Mouse (Mus musculus) adrenal gland, adult 18-20 months (tissue): ENCODE measurements around the gene Lrrc4c. TPM values are rescaled to one million over a fixed set of nuclear protein-coding genes. Genes with fewer than 3 reads are reported as not detected.

Experiments
- DNase-seq, 2 experiments: peaks; one replicate each; pipeline ENCODE4 v3.0.0; 2021 to 2022; ENCODE audit warnings: low spot score in 2 of 2
- long read RNA-seq, 2 experiments: library from polyadenylated mRNA; stranded (forward); transcript quantifications; one replicate each; pipeline ENCODE4 v2.0.0; 2021
- total RNA-seq, 2 experiments: library from RNA; stranded (reverse); gene quantifications; 1 replicate in 1 of 2; 2 replicates in 1 of 2; pipeline ENCODE4 v1.2.3; 2021

Lrrc4c gene
- 1 to 10 TPM; 3.5 to 4.4 TPM for total RNA-seq
- long read RNA-seq, experiment 1, transcript Lrrc4c-201 (3 exons, 3,492 nt), result major isoform, 6 of 6 reads
- long read RNA-seq, experiment 1, partial matches to known transcripts, result 0 of 6 reads
- long read RNA-seq, experiment 1, other reads (novel, unspliced or antisense), result 0 of 6 reads
- long read RNA-seq, experiment 2, partial matches to known transcripts, result 0 of 5 reads
- long read RNA-seq, experiment 2, other reads (novel, unspliced or antisense), result 2 of 5 reads

GRCm38 (mm10) chr2:96317387-96318299 lies at the start of gene Lrrc4c:
Gene Lrrc4c (plus strand): TSS chr2:96318169.
- no peak for DNase-seq

GRCm38 (mm10) chr2:96275061-96275460 lies 42.9 kb upstream of the Lrrc4c start:
- peak in 1 of 2 experiments; percentile 21 for DNase-seq

GRCm38 (mm10) chr2:96282926-96283325 lies 35.0 kb upstream of the Lrrc4c start:
- DNase-seq, result no peak

GRCm38 (mm10) chr2:96287512-96287911 lies 30.5 kb upstream of the Lrrc4c start:
- no peak for DNase-seq

- DNase-seq, result no peak
Observed at GRCm38 (mm10) chr2:96290541-96290940, 27.4 kb upstream of the Lrrc4c start.

- no peak for DNase-seq
Observed at GRCm38 (mm10) chr2:96315034-96315433, 2.9 kb upstream of the Lrrc4c start.

GRCm38 (mm10) chr2:96316531-96316930 lies 1.4 kb upstream of the Lrrc4c start:
- DNase-seq, result no peak

GRCm38 (mm10) chr2:96318556-96318955 lies 587 bp downstream of the Lrrc4c start:
- DNase-seq, result no peak

GRCm38 (mm10) chr2:96319201-96319600 lies 1.2 kb downstream of the Lrrc4c start:
- DNase-seq, result no peak

- no peak for DNase-seq
Observed at GRCm38 (mm10) chr2:96319649-96320048, 1.7 kb downstream of the Lrrc4c start.

- DNase-seq, result no peak
Observed at GRCm38 (mm10) chr2:96334652-96335051, 16.7 kb downstream of the Lrrc4c start.

- DNase-seq, result no peak
Observed at GRCm38 (mm10) chr2:96337354-96337753, 19.4 kb downstream of the Lrrc4c start.

- no peak for DNase-seq
Observed at GRCm38 (mm10) chr2:96401186-96401811, 83.3 kb downstream of the Lrrc4c start.

- no peak for DNase-seq
Observed at GRCm38 (mm10) chr2:96402514-96402913, 84.5 kb downstream of the Lrrc4c start.

- DNase-seq, result no peak
Observed at GRCm38 (mm10) chr2:96406856-96407255, 88.9 kb downstream of the Lrrc4c start.

- DNase-seq, result no peak
Observed at GRCm38 (mm10) chr2:96411182-96411581, 93.2 kb downstream of the Lrrc4c start.

- no peak for DNase-seq
Observed at GRCm38 (mm10) chr2:96461566-96461965, 143.6 kb downstream of the Lrrc4c start.

- no peak for DNase-seq
Observed at GRCm38 (mm10) chr2:96475674-96476073, 157.7 kb downstream of the Lrrc4c start.

- DNase-seq, result no peak
Observed at GRCm38 (mm10) chr2:96499116-96499882, 181.3 kb downstream of the Lrrc4c start.

GRCm38 (mm10) chr2:96504140-96504539 lies 186.2 kb downstream of the Lrrc4c start:
- DNase-seq, result no peak

GRCm38 (mm10) chr2:96505641-96506040 lies 187.7 kb downstream of the Lrrc4c start:
- DNase-seq, result no peak
